Mouse (Mus musculus): ENCODE results near the gene Cdipt.
A peak's percentile ranks its signal among the peaks of the same experiment; 100 is the strongest.

Gene Cdipt

DNA sequence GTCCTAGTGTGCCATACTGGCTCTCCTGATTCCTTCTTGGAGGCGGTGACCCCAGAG, at the start of gene Cdipt:
Gene Cdipt (plus strand): TSS at position 22 of the 57 bp plus-strand sequence.
- DNase-seq (ENCODE audit: extremely low spot score): no peak

DNA sequence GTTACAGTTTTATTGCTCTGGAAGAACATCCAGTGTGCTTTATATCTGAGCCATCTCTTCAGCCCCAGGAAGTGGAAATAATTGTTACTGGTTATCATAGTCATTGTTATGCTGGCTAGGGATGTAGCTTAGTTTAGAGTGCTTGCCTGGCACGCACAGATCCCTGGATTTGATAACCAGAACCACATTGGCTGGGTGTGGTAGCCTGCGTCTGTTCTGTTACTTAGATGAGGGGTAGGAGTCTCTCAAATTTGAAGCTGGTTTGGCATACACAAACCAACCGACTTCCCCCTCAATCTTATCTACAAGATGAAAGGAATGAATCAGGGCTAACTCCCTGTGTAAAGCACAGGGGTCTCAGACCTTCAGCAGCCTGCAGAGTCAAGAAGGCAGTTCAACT, 49.4 kb upstream of the Cdipt start:
- no peak for DNase-seq (ENCODE audit: extremely low spot score)

DNA sequence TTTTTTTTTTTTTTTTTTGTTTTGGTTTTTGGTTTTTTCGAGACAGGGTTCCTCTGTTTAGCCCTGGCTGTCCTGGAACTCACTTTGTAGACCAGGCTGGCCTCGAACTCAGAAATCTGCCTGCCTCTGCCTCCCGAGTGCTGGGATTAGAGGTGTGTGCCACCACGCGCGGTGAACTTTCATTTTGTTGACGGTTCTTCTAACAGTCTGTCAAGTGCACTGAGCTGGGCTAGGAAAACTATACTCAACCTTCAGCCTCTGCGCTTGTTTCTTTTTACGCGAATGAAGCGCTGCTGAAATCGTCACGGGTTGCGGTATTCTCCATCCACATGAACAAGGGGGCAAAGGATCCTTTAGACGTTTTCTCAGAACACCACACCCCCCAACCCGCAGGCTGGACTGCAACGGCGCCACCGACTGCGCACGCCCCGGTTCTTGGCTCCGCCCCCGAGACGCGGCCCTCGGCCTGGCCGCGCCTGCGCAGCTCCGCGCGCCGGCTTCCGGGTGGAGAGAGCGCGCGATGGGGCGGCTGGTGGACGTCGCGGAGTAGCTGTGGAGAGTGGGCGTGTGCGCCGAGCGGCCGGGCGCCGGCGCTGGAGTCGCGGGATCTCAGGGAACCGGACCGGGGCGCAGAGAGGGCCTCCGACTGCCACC, 47.2 kb upstream of the Cdipt start, which contains the start of gene Kctd13:
Gene Kctd13 (plus strand): TSS at position 496 of the 654 bp plus-strand sequence.
- DNase-seq (ENCODE audit: extremely low spot score): peak; percentile 90

DNA sequence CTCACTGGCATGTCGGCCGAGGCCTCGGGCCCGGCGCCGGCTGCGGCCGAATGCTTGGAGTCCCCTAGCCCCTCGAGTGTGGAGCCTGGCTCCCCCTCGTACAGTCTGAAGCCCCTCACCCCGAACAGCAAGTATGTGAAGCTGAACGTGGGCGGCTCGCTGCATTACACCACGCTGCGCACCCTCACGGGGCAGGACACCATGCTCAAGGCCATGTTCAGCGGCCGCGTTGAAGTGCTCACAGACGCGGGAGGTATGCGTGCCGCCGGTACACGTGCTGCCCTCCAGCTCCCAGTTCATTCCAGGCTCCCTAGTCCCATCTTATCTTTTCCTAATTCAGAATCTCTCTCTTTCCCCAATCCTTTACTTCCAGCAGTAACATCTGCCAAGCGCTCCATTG, 46.7 kb upstream of the Cdipt start:
- no peak for DNase-seq (ENCODE audit: extremely low spot score)

DNA sequence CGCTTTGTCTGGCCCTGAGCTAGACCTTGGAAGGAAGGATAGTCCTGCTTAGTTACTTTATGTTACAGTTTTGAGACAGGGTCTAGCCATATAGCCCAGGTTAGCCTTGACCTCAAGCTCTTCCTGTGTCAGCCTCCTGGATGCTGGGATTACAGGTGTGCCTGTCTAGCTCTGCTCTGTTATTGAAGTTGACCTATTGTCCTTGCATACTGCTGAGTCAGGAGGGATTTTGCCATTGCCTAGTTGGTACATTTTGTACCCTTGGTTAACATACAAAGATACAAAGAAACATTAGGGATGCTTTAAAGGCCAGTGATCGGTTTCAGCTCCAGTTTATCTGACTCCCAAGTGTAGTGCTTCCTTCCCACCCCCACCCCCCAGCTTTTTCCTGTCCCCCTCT, 43.1 kb upstream of the Cdipt start:
- DNase-seq (ENCODE audit: extremely low spot score): no peak

DNA sequence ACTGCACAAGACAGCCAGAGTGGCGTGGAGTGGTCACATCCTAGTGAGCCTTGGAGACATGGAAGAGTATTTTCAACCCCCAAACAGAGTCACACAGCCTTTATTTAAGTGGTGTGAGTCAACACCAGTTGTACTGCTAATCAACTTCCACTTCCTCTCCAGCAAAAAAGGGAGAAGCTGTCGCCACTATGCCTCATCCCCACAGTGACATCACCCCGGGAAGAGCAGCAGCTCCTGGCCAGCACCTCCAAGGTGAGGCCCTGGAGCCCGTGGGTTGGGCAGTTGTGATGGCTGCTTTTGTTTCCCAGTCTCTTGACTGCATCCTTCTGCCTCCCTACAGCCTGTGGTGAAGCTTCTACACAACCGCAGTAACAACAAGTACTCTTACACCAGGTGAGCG, 34.5 kb upstream of the Cdipt start:
- no peak for DNase-seq (ENCODE audit: extremely low spot score)

DNA sequence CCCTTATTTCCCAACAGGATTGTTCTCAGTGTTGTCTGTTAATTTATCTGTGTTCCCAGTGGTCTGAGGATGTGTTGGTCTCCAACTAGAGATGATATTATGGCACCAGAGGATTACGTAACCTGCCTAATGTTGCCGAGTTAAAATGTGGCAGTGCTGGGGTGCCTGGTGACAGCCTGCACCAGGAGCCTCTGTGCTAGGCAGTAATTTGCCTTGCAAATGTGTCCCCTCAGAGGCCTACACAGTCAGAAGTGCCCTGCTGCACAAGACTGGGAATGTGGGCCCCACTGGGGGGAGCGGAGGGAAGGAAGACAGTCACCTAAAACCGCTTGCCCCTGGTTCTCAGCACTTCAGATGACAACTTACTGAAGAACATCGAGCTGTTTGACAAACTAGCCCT, 33.9 kb upstream of the Cdipt start:
- no peak for DNase-seq (ENCODE audit: extremely low spot score)

DNA sequence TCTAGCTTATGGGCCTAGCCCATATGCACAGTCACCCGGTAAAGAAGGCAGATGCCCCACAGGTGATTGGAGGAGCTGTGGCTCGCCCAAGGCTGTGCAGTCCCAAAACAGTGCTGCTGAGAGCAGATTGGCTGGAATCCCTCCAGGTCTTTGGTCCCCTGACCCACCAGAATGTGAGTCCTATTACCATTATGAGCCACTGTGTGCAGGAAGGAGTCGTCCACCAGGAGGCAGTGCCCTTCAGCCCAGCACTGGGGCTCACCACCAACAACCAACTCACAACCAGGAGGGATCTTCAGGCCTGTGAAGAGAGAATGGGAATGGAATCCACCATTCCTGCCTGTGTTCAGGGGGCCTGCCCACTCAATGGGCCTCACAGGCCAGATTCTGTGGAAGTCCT, 29.2 kb upstream of the Cdipt start:
- DNase-seq (ENCODE audit: extremely low spot score): no peak

DNA sequence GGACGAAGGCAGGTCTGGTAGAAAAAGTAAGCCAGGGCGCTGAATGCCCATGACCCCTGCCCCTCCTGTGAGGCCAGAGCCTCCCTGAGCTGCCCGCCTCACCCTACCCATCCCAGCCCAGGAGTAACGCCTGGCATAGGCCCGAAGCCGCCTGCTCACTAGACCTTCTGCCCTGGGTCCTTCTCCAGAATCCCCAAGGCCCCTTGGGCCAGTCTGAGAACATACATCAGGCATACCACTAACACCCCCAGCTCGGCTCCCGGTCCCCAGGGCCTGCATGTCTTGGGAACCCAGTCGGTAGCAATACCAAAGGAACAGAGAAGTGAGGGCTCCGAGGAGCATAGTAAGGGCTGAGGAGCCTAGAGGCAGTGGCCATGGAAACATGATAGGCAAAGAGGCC, 27.1 kb upstream of the Cdipt start:
- no peak for DNase-seq (ENCODE audit: extremely low spot score)

DNA sequence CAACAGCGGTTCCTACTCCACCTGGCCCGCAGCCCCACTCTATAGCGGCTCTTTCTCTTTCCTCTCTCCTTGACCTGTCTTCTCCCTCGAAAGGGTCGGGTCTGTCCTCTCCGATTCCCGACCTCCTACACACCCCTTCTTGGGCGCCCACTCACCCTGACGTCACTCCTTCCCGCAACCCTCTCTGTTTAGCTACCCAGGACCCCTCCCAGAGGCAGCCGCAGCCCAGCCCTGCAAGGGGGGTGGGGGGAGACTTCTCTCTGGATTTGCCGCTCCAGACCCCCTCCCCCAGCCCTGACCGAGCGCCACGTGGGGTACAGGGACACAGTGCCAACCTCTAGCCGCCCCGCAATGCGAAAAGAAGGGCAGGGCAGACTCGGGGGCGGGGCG, 26.3 kb upstream of the Cdipt start, which contains the start of gene Asphd1:
Gene Asphd1 (minus strand): TSS at position 180 of the 390 bp plus-strand sequence.
- DNase-seq (ENCODE audit: extremely low spot score): no peak

DNA sequence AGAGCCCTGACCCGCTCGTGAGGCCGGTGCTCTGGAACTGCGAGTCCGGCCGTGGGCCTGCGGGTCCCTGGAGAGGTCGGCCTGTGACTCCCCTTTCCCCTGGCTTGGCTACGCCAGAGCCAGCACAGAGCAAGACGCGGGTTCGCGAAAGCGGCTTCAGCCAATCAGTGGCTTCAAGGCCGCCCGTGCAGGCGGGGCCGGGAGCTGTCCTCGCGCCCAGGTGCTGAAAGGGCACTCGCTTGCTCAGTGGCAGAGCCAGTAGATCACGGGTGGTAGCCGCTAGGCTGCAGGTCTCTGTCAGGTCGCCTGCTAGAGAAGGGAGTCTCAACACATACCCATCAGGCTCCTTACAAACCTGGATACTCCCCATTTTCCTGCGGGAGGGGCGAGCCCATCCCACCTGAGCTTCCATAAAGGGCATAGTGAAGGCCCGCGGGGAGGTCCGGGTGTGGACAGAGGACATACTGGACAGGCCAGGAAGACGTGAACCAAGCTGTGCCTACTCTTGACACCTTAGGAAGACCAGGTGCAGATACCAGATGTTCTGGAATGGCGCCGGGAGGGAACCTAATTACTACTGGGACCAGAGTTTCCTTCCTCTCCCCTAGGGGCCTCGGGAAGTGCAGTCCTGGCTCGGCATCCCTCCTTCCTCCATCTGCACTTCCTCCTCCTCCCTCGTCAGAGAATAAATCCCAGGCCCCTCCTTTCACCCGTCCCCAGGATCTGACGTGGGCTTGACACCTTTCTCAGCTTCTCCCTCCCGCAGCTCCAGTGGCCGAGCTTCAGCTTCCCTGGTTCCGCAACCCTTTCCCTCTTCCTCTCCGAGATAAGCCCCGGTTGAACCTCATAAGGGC, 25.7 kb upstream of the Cdipt start, which contains the start of gene Sez6l2:
Gene Sez6l2 (plus strand): TSS at position 771 of the 854 bp plus-strand sequence.
- DNase-seq (ENCODE audit: extremely low spot score): peak; percentile 93

DNA sequence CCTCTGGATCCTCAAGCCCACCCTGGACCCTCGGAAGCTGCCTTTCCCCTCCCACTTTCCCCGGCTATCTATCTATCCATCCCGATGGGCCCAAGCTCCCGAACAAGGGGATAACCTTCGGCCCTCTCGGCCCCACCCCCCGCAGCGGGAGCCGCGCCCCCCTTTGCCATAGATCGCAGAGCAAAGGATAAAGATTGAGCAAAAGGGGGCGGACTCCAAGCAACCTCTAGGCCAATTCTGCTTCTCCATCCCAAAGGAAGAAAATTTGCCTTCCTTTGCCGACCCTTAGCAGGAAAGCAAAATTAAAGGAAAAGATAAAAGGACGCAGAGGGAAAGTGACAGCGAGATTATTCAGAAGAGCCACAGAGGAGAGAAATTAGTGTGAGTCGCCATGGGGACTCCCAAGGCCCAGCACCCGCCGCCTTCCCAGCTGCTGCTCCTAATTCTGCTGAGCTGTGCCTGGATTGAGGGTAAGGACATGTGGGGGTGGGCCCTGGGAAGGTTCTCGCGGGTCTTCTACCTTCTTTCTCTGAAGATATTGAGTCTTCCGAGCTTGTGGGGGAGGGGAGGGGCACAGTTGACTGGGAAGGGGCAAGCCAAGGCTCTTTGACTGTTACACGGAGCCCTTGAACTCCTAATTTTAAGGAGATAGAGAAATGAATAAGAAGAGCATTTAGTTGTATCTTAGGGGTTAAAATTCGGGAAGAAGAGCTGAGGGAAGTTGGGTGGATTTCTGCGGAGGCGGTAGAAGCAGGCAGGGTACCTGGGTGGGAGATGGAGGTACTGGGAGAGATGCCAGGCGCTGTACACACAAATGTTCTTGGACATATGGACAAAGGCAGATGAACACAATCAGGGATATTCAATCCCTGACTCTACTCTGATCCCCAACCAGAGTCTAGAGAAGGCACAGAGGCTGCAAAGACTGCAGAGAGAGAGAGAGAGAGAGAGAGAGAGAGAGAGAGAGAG, 24.8 kb upstream of the Cdipt start:
- DNase-seq (ENCODE audit: extremely low spot score): no peak

DNA sequence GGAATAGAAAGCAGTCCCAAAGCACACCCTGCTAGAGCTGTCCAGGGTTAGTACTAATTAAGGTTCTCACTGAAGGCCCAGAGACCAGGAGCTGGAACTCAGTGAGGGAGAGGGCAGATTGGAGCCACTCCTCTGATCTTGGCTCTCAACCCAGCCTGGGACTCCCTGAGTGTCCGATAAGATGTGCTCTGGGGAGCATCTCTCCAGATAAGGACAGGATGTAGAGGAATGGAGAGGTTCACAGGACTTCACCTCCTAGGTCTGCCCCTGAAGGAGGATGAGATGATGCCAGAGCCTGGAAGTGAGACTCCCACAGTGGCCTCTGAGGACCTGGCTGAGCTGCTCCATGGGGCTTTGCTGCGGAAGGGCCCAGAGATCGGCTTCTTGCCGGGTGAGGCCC, 24.0 kb upstream of the Cdipt start:
- no peak for DNase-seq (ENCODE audit: extremely low spot score)

DNA sequence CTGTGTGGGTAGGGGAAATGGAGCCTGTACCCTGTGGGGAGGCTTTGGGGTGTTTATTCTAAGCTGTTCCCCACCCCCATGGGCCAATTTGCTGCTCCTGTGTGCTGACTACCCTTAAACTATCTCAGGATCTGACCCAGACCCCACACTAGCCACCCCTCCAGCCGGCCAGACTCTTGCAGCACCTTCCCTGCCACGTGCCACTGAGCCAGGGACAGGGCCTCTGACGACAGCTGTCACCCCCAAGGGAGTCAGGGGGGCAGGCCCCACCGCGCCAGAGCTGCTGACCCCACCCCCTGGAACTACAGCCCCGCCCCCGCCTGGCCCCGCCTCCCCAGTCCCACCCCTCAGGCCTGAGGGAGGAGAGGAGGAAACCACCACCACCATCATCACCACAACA, 23.1 kb upstream of the Cdipt start:
- DNase-seq (ENCODE audit: extremely low spot score): no peak

DNA sequence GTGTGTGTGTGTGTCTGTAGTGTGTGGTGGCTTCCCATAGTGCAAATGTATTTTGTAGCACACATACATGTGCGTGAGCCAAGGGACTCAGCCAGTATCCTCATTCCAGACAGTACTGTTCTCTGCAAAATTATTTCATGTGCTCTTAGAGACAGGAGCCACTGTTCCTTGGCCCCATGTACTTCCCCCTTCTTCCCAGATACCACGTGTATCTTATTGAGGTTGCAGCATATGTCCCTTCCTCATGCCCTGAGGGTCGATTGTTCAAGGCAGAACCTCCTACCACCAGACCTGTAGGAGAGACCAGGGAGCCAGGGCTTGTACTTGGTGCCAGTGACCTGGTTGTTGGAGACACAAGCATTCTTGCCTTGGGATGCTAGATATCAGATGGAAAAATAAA, 20.6 kb upstream of the Cdipt start:
- no peak for DNase-seq (ENCODE audit: extremely low spot score)

DNA sequence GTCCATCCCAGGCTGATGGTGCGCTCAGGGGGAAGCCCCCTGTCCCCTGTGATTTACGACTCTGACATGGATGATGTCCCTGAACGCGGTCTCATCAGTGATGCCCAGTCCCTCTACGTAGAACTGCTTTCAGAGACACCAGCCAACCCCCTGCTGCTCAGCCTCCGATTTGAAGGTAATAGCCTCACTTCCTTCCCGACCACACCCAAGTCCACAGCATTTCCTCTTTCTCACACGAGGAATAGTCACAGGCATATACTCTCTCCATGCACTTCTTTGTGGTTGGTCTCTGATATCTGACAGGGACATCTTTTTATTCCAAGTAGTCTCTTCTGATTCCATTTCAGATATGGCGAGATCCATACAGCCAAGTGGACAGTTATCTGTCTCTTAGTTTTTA, 15.9 kb upstream of the Cdipt start:
- DNase-seq (ENCODE audit: extremely low spot score): no peak

DNA sequence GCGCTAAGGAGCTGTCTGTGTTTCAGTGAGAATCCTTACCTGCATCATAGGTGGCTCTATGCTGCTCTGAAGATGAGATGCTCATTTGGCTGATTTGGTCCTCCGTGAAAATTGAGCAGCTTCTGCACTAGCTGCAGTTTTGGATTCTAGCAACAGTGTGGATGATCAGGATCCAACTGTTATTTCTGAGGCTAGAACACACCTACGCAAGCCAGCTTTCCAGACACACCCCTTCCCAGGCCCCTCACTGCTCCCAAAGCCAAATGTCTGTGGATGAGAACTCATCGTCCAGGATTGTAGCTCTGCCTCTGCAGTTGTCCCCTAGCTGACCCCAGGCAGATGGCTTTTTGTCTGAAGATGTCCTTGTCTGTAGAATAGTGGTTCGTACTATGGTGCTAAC, 14.6 kb upstream of the Cdipt start:
- DNase-seq (ENCODE audit: extremely low spot score): no peak

DNA sequence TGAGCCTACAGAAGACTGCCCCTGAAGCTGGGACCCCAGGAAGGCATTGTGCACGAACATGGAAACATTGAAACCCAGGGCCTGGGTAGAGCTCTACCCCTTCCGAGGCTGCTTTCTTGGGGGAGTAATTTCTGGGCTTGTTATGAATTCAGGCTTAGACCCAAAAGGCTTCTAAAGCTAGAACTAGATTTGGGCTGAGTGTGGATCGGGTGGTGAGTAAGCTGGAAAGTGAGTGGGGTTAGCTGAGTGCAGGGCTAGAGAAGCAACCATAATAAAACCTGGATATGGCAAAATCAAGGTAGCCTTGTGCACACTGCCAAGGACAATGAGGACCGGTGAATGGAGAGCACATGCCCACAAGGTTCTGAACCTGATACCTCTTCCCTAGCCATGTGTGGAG, 13.7 kb upstream of the Cdipt start:
- DNase-seq (ENCODE audit: extremely low spot score): no peak

DNA sequence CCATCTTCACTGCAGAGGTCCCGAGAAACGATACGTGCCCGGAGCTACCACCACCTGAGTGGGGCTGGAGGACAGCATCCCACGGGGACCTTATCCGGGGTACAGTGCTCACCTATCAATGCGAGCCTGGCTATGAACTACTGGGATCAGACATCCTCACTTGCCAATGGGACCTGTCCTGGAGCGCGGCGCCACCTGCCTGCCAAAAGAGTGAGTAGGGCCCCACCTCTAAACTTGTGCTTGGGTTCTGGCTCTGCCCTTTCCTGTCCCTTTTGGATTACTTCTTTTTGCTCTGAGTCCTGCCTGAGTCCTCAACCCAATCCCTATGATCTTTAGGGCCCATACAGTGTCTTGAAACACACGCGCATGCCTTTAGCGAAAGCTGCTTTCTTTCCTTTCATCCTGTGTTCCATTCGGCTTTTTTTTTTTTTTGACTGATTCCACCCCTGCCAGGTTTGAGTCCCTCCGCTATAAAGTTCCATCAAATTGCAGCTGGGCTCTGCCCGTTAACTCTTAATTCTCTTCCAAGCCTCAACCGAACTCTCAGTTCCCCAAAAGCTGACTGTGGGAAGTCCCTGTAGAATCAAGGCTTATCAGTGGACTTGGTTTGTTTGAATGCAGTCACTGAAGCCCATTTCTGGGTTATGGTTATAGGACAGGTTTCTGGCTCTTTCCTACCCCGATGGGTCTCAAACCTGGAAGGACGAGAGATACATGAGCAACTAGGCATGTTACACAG, 12.0 kb upstream of the Cdipt start:
- DNase-seq (ENCODE audit: extremely low spot score): peak; percentile 58

DNA sequence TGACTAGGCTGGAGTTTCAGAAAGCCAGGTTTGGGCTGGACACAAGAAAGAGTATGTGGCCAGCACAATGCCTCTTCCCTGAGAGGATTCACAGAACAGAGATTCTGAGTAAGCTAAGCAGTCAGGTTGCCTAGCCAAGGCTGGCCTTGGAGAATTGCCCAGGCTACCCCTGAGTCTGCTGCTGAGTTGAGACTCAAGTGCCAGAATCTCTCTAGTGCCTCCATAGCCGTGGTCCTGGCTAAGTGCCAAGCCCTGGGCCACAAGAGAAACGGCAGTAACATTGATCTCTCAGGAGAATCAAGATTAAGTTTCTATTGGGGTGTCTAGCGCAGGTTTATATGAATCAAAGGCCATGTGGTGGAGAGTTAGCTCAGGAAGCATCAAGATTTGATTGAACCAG, 10.1 kb upstream of the Cdipt start:
- no peak for DNase-seq (ENCODE audit: extremely low spot score)

DNA sequence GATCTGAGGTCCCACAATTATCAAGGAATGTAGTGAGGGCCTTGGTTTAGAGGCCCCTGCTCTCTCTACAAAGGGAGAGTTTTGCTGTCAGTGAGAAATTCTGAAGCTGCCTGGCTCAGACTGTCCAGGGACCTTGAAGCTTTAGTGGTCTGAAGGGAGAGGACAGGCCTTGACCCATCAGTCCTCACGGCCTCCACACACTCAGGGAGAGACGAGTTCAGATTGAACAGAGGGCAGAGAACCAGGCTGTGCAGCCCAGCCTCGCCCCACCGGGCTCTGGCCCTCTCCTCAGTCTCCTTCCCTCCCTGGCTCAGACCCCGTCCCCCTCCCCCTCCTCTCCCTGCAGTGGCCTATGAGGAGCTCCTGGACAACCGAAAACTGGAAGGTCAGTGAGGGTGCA, 8.4 kb upstream of the Cdipt start:
- DNase-seq (ENCODE audit: extremely low spot score): no peak

DNA sequence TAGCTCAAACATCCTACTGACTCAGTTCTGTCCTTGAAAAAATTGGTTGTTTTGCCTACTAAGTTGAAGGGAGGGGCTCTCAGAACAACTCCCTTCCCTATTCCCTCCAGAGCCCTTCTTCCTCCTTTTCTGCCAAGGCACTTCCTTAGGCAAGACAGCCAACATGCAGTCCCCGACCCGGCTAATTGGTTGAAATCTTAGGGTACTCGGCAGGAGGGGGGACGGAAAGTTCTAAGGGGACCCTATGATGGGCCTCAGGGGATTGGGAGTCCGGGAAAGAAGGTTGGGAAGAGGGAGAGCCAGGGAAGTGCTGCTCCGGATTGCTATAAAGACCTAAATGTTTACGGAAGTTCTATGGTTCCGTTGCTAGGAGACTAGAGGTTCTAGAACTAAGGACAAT, 221 bp upstream of the Cdipt start:
- DNase-seq (ENCODE audit: extremely low spot score): no peak
